Mouse (Mus musculus): ENCODE data around the gene Ugt1a7c. TPM values are rescaled to one million over a fixed set of nuclear protein-coding genes. Genes with fewer than 3 reads are reported as not detected.
"Not testable (repeated sequence)": the region's sequence is repeated elsewhere in the genome, so short reads cannot be mapped to it uniquely, and the experiment has no call there.

Gene Ugt1a7c
- polyA plus RNA-seq, 1 experiment from 2014 or later = 1.0 TPM

DNA sequence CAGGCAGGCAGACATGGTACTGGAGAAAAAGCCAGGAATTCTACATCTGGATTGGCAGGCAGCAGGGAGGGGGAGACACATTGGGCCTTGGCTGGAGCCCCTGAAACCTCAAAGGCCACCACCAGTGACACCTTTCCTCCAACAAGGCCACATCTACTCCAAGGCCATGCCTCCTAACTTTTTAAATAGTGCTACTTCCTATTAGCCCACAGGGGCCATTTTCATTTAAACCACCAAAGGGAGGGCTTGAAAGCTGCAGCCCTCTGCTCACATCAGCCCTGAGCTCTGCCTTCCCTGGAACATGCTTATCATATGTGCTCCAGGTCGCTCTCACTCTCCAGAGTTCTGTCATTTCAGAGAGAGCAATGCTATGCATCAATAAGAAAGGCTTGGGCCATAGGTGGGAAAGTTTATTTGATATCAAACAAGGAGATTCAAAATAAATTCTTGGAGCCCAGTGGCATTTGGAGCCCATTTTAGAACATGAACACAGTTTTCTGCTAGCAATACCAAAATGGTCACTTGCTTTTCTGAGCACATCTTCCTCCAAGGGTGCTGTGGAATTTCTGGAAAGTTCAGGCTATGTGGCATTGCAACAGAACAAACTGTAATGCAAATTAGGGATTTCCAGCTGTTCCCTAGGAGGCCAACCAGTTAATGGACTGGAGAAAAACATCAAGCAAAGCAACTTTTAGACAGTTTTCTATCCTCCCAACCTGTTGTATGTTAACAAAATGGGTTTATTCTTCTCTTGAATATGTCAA is 10.0 kb downstream of the Ugt1a7c start:
- H3K36me3 ChIP-seq (ENCODE audit: control insufficient read depth, insufficient read depth, low read length) = no peaks in the 10 kb centered on the region
- no peak overlapping the region for H3K9ac ChIP-seq (ENCODE audit: low read depth, low read length)
- no peak overlapping the region for H3K27ac ChIP-seq (ENCODE audit: low read depth, low read length)
- ATAC-seq (ENCODE audit: low FRiP score) (no peak), DNase-seq (ENCODE audit: low spot score) (no peak)
- no peaks in the 10 kb centered on the region for H3K4me1 ChIP-seq (replicated peaks; ENCODE audit: control insufficient read depth, insufficient read depth, low read length)
- no peak overlapping the region for H3K4me3 ChIP-seq (ENCODE audit: low read depth, low read length)
- WGBS = 90% methylated on average over 1 of the region's 1 CpGs
- no peaks in the 10 kb centered on the region for H3K9me3 ChIP-seq (ENCODE audit: control insufficient read depth, low read length)
- no peak overlapping the region for H3K4me2 ChIP-seq (replicated peaks; ENCODE audit: low read depth, low read length)
- no peaks in the 10 kb centered on the region for H3K27me3 ChIP-seq (ENCODE audit: control insufficient read depth, insufficient read depth, low read length)

DNA sequence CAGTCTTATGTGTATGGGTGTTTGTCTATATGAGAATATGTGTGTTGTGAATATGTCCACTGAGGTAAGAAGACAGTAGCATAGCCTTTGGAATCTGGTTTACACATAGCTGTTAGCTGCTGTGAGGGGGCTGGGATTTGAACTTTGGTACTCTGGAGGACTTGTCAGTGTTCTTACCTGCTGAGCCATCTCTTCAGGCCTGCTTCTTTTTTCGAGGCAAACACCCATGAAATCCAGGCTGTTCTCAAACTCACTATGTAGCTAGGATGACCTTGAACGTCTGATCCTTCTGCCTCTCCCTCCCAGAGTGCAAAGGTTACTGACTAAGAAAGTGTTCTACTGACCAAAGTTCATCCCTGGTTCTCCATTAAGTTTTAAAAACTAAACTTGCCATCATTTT is 10.8 kb downstream of the Ugt1a7c start:
- DNase-seq (ENCODE audit: low spot score) (no peak), ATAC-seq (ENCODE audit: low FRiP score) (no peak)
- Histone ChIP-seq H3K4me3 (ENCODE audit: low read depth, low read length) (no peak overlapping the region), H3K4me1 (replicated peaks; ENCODE audit: control insufficient read depth, insufficient read depth, low read length) (no peaks in the 10 kb centered on the region), H3K4me2 (replicated peaks; ENCODE audit: low read depth, low read length) (no peak overlapping the region), H3K36me3 (ENCODE audit: control insufficient read depth, insufficient read depth, low read length) (no peaks in the 10 kb centered on the region), H3K27me3 (ENCODE audit: control insufficient read depth, insufficient read depth, low read length) (no peaks in the 10 kb centered on the region), H3K9ac (ENCODE audit: low read depth, low read length) (no peak overlapping the region), H3K27ac (ENCODE audit: low read depth, low read length) (no peak overlapping the region), H3K9me3 (ENCODE audit: control insufficient read depth, low read length) (no peaks in the 10 kb centered on the region)
- 65% methylated on average over 2 of the region's 2 CpGs for WGBS

DNA sequence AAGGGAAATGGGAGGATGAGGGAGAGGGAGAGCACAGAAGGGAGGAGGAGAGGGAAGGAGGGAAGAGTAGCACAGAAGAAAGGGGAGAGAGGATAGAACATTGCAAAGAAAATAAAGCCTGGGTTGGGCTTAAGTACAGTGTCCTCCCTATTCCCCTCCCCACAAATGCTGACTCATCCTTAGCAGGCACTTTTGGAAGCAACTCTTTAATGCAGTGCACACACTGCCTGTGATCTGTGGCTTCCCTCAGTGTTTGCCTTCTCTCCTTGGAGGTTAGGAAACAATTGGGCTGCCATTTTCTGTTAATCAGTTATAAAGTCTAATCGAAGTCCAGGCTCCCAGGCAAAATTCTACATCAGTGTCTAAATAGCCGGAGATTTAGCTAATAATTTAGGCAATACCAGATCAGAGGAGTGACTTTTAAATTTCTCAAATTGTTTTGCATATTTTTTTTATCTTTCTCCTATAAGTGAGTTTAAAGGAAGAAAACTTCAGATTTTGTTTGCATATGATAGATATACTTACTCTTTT is 14.2 kb downstream of the Ugt1a7c start:
- not testable (repeated sequence) for H3K4me3 ChIP-seq (ENCODE audit: low read depth, low read length); H3K4me1 ChIP-seq (replicated peaks; ENCODE audit: control insufficient read depth, insufficient read depth, low read length); H3K9me3 ChIP-seq (ENCODE audit: control insufficient read depth, low read length); DNase-seq (ENCODE audit: low spot score); H3K4me2 ChIP-seq (replicated peaks; ENCODE audit: low read depth, low read length); H3K27ac ChIP-seq (ENCODE audit: low read depth, low read length); H3K36me3 ChIP-seq (ENCODE audit: control insufficient read depth, insufficient read depth, low read length); H3K27me3 ChIP-seq (ENCODE audit: control insufficient read depth, insufficient read depth, low read length); H3K9ac ChIP-seq (ENCODE audit: low read depth, low read length); ATAC-seq (ENCODE audit: low FRiP score)
- 70% methylated on average over 2 of the region's 2 CpGs for WGBS

DNA sequence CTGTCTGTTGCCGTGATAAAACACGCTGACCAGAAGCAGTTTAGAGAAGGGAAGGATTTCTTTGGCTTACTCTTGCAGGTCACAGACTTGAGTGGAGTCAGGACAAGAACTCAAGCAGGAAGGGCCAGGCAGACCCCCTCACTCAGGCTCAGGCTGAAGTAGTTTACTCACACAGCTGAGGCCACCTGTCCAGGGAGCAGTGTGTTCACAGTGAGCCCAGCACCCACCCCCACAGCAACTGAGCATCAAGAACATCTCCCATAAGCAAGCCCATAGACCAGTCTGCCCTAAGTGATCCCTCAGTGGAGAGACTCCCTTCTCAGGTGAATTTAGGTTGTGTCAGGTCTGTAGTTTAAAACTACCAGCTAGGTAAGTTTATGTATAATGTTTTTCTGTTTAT is 14.7 kb downstream of the Ugt1a7c start:
- not testable (repeated sequence) for DNase-seq (ENCODE audit: low spot score); H3K27ac ChIP-seq (ENCODE audit: low read depth, low read length); H3K9ac ChIP-seq (ENCODE audit: low read depth, low read length); H3K4me2 ChIP-seq (replicated peaks; ENCODE audit: low read depth, low read length); H3K27me3 ChIP-seq (ENCODE audit: control insufficient read depth, insufficient read depth, low read length); ATAC-seq (ENCODE audit: low FRiP score); H3K9me3 ChIP-seq (ENCODE audit: control insufficient read depth, low read length); H3K4me1 ChIP-seq (replicated peaks; ENCODE audit: control insufficient read depth, insufficient read depth, low read length); H3K4me3 ChIP-seq (ENCODE audit: low read depth, low read length); H3K36me3 ChIP-seq (ENCODE audit: control insufficient read depth, insufficient read depth, low read length)
- WGBS = 90% methylated on average over 2 of the region's 2 CpGs

DNA sequence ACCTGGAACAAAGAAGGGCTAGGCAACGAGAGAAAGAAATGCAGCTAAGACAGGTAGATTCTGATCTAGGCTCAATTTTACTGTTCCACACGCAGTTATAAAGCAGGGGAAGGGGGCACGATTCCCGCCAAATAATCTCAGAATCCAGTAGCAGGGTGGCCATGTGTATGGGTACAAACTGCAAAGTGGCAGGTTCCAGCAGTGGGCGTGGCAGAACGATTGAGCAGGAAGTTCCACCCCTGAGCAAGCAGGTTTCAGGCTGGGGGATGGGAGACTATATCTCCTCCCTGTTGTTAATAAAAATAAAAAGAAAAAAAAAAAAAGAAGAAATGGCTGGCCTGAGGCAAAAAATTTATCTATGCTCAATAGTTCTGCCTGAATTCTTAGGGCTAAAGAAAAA is 17.9 kb downstream of the Ugt1a7c start:
- ATAC-seq (ENCODE audit: low FRiP score); H3K4me2 ChIP-seq (replicated peaks; ENCODE audit: low read depth, low read length); H3K36me3 ChIP-seq (ENCODE audit: control insufficient read depth, insufficient read depth, low read length); H3K4me3 ChIP-seq (ENCODE audit: low read depth, low read length); DNase-seq (ENCODE audit: low spot score); H3K9me3 ChIP-seq (ENCODE audit: control insufficient read depth, low read length); H3K27me3 ChIP-seq (ENCODE audit: control insufficient read depth, insufficient read depth, low read length); H3K27ac ChIP-seq (ENCODE audit: low read depth, low read length); H3K4me1 ChIP-seq (replicated peaks; ENCODE audit: control insufficient read depth, insufficient read depth, low read length); H3K9ac ChIP-seq (ENCODE audit: low read depth, low read length): not testable (repeated sequence)
- WGBS = 94% methylated on average over 6 of the region's 6 CpGs

DNA sequence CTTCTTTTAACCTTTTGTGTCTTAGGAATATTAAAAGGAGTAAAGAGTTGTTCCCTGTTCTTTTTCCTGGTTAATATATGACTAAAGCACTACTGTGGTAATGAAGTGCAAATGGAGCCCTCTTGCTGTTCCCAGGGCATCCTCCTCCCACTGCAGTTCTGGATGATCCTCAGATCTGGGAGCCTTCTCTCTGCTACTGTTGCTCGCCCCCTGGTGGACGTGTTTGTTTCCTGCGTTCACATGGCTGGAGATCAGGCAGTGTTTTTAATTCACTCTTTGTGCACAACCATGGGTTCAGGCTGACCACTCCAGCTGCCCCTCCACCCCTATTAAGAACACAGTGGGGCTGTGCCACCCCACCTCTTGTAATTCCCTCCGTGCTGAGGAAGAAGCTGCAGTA is 25.7 kb downstream of the Ugt1a7c start:
- not testable (repeated sequence) for H3K9ac ChIP-seq (ENCODE audit: low read depth, low read length); H3K9me3 ChIP-seq (ENCODE audit: control insufficient read depth, low read length); H3K27ac ChIP-seq (ENCODE audit: low read depth, low read length); H3K27me3 ChIP-seq (ENCODE audit: control insufficient read depth, insufficient read depth, low read length); H3K36me3 ChIP-seq (ENCODE audit: control insufficient read depth, insufficient read depth, low read length); DNase-seq (ENCODE audit: low spot score); H3K4me3 ChIP-seq (ENCODE audit: low read depth, low read length); ATAC-seq (ENCODE audit: low FRiP score); H3K4me2 ChIP-seq (replicated peaks; ENCODE audit: low read depth, low read length); H3K4me1 ChIP-seq (replicated peaks; ENCODE audit: control insufficient read depth, insufficient read depth, low read length)
- WGBS = 10% methylated on average over 4 of the region's 4 CpGs

DNA sequence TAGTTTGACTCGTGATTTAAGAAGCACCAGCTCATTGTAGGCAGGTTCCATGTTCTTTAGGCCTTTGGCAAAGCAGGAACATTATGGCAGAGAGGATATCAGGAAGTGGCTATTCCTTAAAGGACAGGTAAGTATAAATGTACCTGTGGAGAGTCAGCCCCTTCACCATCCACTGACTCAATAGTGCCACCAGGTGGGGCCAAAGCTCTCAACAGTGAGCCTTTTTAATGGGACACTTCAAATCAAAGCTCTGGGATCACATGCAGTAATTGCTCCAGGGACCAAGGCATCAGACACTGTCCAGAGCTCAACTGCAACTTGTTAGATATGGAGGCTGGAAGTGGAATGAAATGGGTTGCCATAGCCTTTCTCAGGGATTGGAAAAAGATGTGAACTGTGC is 26.7 kb downstream of the Ugt1a7c start:
- H3K36me3 ChIP-seq (ENCODE audit: control insufficient read depth, insufficient read depth, low read length); H3K27ac ChIP-seq (ENCODE audit: low read depth, low read length); H3K4me3 ChIP-seq (ENCODE audit: low read depth, low read length); H3K9me3 ChIP-seq (ENCODE audit: control insufficient read depth, low read length); H3K27me3 ChIP-seq (ENCODE audit: control insufficient read depth, insufficient read depth, low read length); ATAC-seq (ENCODE audit: low FRiP score); H3K4me2 ChIP-seq (replicated peaks; ENCODE audit: low read depth, low read length); H3K4me1 ChIP-seq (replicated peaks; ENCODE audit: control insufficient read depth, insufficient read depth, low read length); H3K9ac ChIP-seq (ENCODE audit: low read depth, low read length): not testable (repeated sequence)
- WGBS = no CpG with 5 or more reads among the region's 1 CpGs
- peak; percentile 1 for DNase-seq (ENCODE audit: low spot score)

DNA sequence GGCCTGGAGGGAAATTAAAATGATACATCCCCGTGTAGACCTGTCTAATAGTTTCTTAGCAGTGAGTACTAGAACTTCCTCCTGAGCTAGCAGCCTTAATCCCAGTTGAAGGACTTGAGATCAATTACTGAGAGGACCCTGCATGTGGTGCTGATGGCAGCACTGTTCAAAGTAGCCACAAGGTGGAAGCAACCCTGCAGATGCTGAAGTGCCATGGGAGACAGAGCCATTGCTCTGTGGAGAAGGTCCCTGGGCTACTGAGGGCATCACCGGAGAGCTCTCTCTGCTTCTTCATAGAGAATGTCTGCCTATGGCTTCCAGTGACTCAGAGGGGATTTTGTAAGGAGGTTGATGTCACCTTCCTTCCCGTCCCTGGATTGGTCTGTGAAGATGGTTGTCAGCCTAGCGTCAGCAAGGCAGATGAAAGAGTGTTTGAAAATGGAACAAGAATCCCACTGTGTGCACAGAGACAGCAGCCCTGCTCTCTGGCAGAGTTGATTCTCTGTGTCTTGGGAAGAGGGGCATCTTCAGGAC is 31.0 kb downstream of the Ugt1a7c start:
- 81% methylated on average over 3 of the region's 4 CpGs for WGBS
- not testable (repeated sequence) for H3K9ac ChIP-seq (ENCODE audit: low read depth, low read length); H3K4me2 ChIP-seq (replicated peaks; ENCODE audit: low read depth, low read length); H3K36me3 ChIP-seq (ENCODE audit: control insufficient read depth, insufficient read depth, low read length); DNase-seq (ENCODE audit: low spot score); ATAC-seq (ENCODE audit: low FRiP score); H3K4me1 ChIP-seq (replicated peaks; ENCODE audit: control insufficient read depth, insufficient read depth, low read length); H3K4me3 ChIP-seq (ENCODE audit: low read depth, low read length); H3K27me3 ChIP-seq (ENCODE audit: control insufficient read depth, insufficient read depth, low read length); H3K9me3 ChIP-seq (ENCODE audit: control insufficient read depth, low read length); H3K27ac ChIP-seq (ENCODE audit: low read depth, low read length)

DNA sequence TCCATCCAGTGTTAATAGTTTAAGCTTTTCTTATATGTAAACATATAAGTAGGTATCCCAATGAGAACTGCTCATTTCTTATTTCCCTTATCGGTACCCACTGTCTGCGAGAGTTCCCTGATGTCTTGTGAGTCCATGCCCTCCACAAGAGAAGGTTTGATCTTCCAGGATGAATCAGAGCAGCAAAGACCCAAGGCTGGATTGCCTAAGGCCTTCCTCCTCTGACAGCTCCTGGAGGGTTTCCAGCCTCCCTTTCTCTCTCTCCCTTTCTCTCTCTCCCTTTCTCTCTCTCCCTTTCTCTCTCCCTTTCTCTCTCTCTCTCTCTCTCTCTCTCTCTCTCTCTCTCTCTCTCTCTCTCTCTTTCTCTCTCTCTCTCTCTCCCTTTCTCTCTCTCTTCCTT is 34.2 kb downstream of the Ugt1a7c start:
- not testable (repeated sequence) for H3K4me3 ChIP-seq (ENCODE audit: low read depth, low read length); H3K4me2 ChIP-seq (replicated peaks; ENCODE audit: low read depth, low read length); H3K27ac ChIP-seq (ENCODE audit: low read depth, low read length); H3K9ac ChIP-seq (ENCODE audit: low read depth, low read length); DNase-seq (ENCODE audit: low spot score); ATAC-seq (ENCODE audit: low FRiP score); H3K27me3 ChIP-seq (ENCODE audit: control insufficient read depth, insufficient read depth, low read length); H3K4me1 ChIP-seq (replicated peaks; ENCODE audit: control insufficient read depth, insufficient read depth, low read length); H3K36me3 ChIP-seq (ENCODE audit: control insufficient read depth, insufficient read depth, low read length); H3K9me3 ChIP-seq (ENCODE audit: control insufficient read depth, low read length)
- 84% methylated on average over 2 of the region's 2 CpGs for WGBS
